Mouse (Mus musculus) c-Kit-positive CD71-negative TER-119-negative erythroid progenitor cells, embryonic 14.5 days (primary cell): Measurements from ENCODE around the gene Bax.
"Not testable (repeated sequence)": the region's sequence is repeated elsewhere in the genome, so short reads cannot be mapped to it uniquely, and the experiment has no call there.

Source experiments
- DNase-seq: peaks from one replicate; pipeline ENCODE4 v3.0.0-alpha.2; 2013; ENCODE audit warnings: low read depth

The Bax gene

GRCm38 (mm10) chr7:45466283-45467089, at the start of gene Bax:
Bax (minus strand) TSS chr7:45466898.
- peak; percentile 83 for DNase-seq

GRCm38 (mm10) chr7:45515436-45515835, 48.7 kb upstream of the Bax start:
- peak; percentile 69 for DNase-seq

- no peak for DNase-seq
Measured at GRCm38 (mm10) chr7:45514411-45514810, 47.7 kb upstream of the Bax start.

- peak; percentile 95 for DNase-seq
Measured at GRCm38 (mm10) chr7:45509912-45510787, 43.5 kb upstream of the Bax start, which contains the start of gene Nucb1. Nucb1 (minus strand) TSS chr7:45510406.

GRCm38 (mm10) chr7:45509181-45509882, 42.6 kb upstream of the Bax start:
- DNase-seq = no peak

GRCm38 (mm10) chr7:45508561-45508960, 41.9 kb upstream of the Bax start:
- no peak for DNase-seq

GRCm38 (mm10) chr7:45507583-45507982, 40.9 kb upstream of the Bax start:
- DNase-seq = no peak

- DNase-seq = no peak
Measured at GRCm38 (mm10) chr7:45498427-45498826, 31.7 kb upstream of the Bax start.

- DNase-seq = no peak
Measured at GRCm38 (mm10) chr7:45494548-45494947, 27.9 kb upstream of the Bax start.

GRCm38 (mm10) chr7:45492951-45493350, 26.3 kb upstream of the Bax start:
- DNase-seq = no peak

GRCm38 (mm10) chr7:45492225-45492844, 25.6 kb upstream of the Bax start:
- DNase-seq = no peak

- DNase-seq = no peak
Measured at GRCm38 (mm10) chr7:45491264-45491663, 24.6 kb upstream of the Bax start.

GRCm38 (mm10) chr7:45490822-45491221, 24.1 kb upstream of the Bax start:
- DNase-seq = no peak

- DNase-seq = no peak
Measured at GRCm38 (mm10) chr7:45489578-45489977, 22.9 kb upstream of the Bax start.

GRCm38 (mm10) chr7:45488293-45489204, 21.9 kb upstream of the Bax start, which contains the start of gene Dhdh:
Dhdh (minus strand) TSS chr7:45488805.
- DNase-seq = no peak

- no peak for DNase-seq
Measured at GRCm38 (mm10) chr7:45487861-45488292, 21.2 kb upstream of the Bax start.

GRCm38 (mm10) chr7:45486761-45487415, 20.2 kb upstream of the Bax start, which contains the start of gene Gm45808:
Gm45808 (minus strand) TSS chr7:45486811.
- DNase-seq = no peak

GRCm38 (mm10) chr7:45486158-45486557, 19.5 kb upstream of the Bax start:
- DNase-seq = no peak

- DNase-seq = not testable (repeated sequence)
Measured at GRCm38 (mm10) chr7:45484985-45485384, 18.3 kb upstream of the Bax start.

- DNase-seq = no peak
Measured at GRCm38 (mm10) chr7:45482166-45482565, 15.5 kb upstream of the Bax start.
